Mouse (Mus musculus): Measurements from ENCODE around the gene Mtfr1l. TPM values are rescaled to one million over a fixed set of nuclear protein-coding genes. Genes with fewer than 3 reads are reported as not detected.
A peak's percentile ranks its signal among the peaks of the same experiment; 100 is the strongest.

Mtfr1l gene
- polyA plus RNA-seq, 1 experiment from 2014 or later: 126 TPM

DNA sequence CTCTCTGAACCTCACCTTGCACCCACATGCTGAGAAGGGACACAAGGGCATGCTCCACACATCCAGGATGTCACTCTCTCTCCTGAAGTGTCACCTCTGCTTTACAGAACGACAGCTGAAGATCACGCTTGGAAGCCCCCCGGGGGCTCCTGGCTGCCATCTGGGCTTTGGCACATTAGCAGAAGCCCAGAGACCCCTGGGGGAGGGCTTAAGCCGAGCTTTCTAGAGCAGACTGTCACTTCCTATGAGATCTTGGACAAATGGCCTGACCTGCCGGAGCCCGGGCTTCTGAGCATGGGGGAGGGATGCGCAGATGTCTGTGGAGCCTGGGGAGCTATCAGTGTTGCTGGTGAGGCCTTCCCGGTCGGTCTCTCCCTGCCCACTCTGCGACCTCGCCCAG is 40.3 kb upstream of the Mtfr1l start:
- H3K9me3 ChIP-seq (ENCODE audit: control insufficient read depth, low read length): no peaks in the 10 kb centered on the region
- no peak overlapping the region for H3K27ac ChIP-seq (replicated peaks; ENCODE audit: low read depth, low read length)
- no peak overlapping the region for H3K4me2 ChIP-seq (ENCODE audit: low read depth, low read length)
- 0 out of 2 replicates have a peak, but pooled peaks cover 5% of the 10 kb centered on the region for H3K36me3 ChIP-seq (ENCODE audit: control insufficient read depth, insufficient read depth, low read length)
- no peaks in the 10 kb centered on the region for H3K27me3 ChIP-seq (replicated peaks; ENCODE audit: control insufficient read depth, insufficient read depth, low read length)
- H3K4me1 ChIP-seq (ENCODE audit: control insufficient read depth, insufficient read depth, low read length): peaks cover 18% of the 10 kb centered on the region
- DNase-seq (ENCODE audit: low spot score): peak; percentile 58
- ATAC-seq (ENCODE audit: low read depth): no peak
- 59% methylated on average over 11 of the region's 11 CpGs for WGBS
- H3K4me3 ChIP-seq (ENCODE audit: low read depth, low read length): no peak overlapping the region
- no peak overlapping the region for H3K9ac ChIP-seq (ENCODE audit: low read depth, low read length)

- no peaks in the 10 kb centered on the region for H3K9me3 ChIP-seq (ENCODE audit: control insufficient read depth, low read length)
- H3K4me1 ChIP-seq (ENCODE audit: control insufficient read depth, insufficient read depth, low read length): no peaks in the 10 kb centered on the region
- H3K27me3 ChIP-seq (replicated peaks; ENCODE audit: control insufficient read depth, insufficient read depth, low read length): no peaks in the 10 kb centered on the region
- WGBS: 79% methylated on average over 24 of the region's 24 CpGs
- H3K27ac ChIP-seq (replicated peaks; ENCODE audit: low read depth, low read length): no peak overlapping the region
- H3K4me2 ChIP-seq (ENCODE audit: low read depth, low read length): no peak overlapping the region
- no peak overlapping the region for H3K9ac ChIP-seq (ENCODE audit: low read depth, low read length)
- ATAC-seq (ENCODE audit: low read depth) (no peak), DNase-seq (ENCODE audit: low spot score) (no peak)
- no peak overlapping the region for H3K4me3 ChIP-seq (ENCODE audit: low read depth, low read length)
- 0 out of 2 replicates have a peak, but pooled peaks cover 5% of the 10 kb centered on the region for H3K36me3 ChIP-seq (ENCODE audit: control insufficient read depth, insufficient read depth, low read length)
Measured at GRCm38 (mm10) chr4:134572449-134573300, 37.5 kb upstream of the Mtfr1l start.

DNA sequence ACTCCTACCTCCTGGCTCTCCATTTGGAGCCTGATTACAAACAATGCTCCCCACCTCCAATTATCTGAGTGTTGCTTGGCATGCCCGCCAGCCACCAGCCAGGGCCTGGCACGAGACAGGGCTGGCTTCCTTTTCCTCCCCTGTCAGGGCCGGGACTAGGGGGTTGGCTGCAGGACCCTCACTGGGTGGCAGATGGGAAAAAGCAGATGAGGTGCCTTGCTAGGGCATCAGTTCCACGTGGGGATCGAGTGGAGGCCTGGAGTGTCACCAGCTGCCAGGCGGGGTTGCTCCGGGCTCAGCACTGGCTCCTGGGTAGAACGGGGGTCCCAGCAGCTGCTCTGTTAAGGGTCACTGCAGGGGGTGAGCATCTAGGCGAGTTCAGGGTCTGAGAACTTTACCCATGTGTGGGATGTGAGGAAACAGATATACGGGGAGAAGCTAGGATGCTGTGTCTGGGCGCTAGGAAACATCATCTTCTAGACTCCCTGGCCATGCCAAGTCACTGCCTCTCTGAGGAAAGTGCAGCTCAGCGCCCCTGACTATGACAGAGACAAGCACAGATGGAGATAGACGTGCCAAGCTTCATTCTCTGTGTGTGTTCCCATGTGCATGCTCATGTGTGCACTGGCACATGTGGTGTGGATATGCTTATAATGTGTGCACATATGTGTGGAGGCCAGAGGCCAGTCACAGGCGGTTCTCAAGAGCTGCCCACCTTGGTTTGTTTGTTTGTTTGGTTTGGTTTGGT is 35.7 kb upstream of the Mtfr1l start:
- H3K27ac ChIP-seq (replicated peaks; ENCODE audit: low read depth, low read length): no peak overlapping the region
- ATAC-seq (ENCODE audit: low read depth): no peak
- no peaks in the 10 kb centered on the region for H3K4me1 ChIP-seq (ENCODE audit: control insufficient read depth, insufficient read depth, low read length)
- H3K4me2 ChIP-seq (ENCODE audit: low read depth, low read length): no peak overlapping the region
- no peaks in the 10 kb centered on the region; the same call in 1 of the 2 replicates for H3K9me3 ChIP-seq (ENCODE audit: control insufficient read depth, low read length)
- no peaks in the 10 kb centered on the region for H3K27me3 ChIP-seq (replicated peaks; ENCODE audit: control insufficient read depth, insufficient read depth, low read length)
- 0 out of 2 replicates have a peak, but pooled peaks cover 5% of the 10 kb centered on the region for H3K36me3 ChIP-seq (ENCODE audit: control insufficient read depth, insufficient read depth, low read length)
- H3K4me3 ChIP-seq (ENCODE audit: low read depth, low read length): no peak overlapping the region
- H3K9ac ChIP-seq (ENCODE audit: low read depth, low read length): no peak overlapping the region
- WGBS: 70% methylated on average over 14 of the region's 14 CpGs
- DNase-seq (ENCODE audit: low spot score): no peak

DNA sequence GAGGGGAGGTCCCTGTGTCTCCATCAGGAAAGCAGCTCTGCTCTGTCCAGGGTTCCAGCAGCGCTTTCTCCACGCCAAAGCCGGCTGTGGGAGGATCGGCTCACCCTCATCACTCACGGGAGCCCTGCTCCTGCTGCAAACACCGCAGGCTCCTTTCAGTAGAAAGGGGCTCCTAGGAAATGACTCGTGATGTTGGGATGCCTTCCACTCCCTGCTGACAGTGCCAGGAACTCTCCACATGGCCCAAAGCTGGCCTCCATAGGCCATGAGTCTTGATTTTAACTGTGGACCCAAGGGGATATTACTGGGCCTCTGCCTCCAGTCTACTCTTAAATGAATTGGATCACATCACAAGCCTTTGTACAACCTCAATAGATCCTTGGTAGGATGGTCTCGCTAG is 34.6 kb upstream of the Mtfr1l start:
- Histone ChIP-seq H3K9me3 (ENCODE audit: control insufficient read depth, low read length) (no peaks in the 10 kb centered on the region; the same call in 1 of the 2 replicates), H3K9ac (ENCODE audit: low read depth, low read length) (no peak overlapping the region), H3K27me3 (replicated peaks; ENCODE audit: control insufficient read depth, insufficient read depth, low read length) (no peaks in the 10 kb centered on the region), H3K36me3 (ENCODE audit: control insufficient read depth, insufficient read depth, low read length) (0 out of 2 replicates have a peak, but pooled peaks cover 14% of the 10 kb centered on the region), H3K4me1 (ENCODE audit: control insufficient read depth, insufficient read depth, low read length) (no peaks in the 10 kb centered on the region), H3K4me3 (ENCODE audit: low read depth, low read length) (no peak overlapping the region), H3K27ac (replicated peaks; ENCODE audit: low read depth, low read length) (no peak overlapping the region), H3K4me2 (ENCODE audit: low read depth, low read length) (no peak overlapping the region)
- WGBS: 75% methylated on average over 8 of the region's 8 CpGs
- ATAC-seq (ENCODE audit: low read depth): no peak
- no peak for DNase-seq (ENCODE audit: low spot score)

- H3K4me2 ChIP-seq (ENCODE audit: low read depth, low read length): no peak overlapping the region
- no peaks in the 10 kb centered on the region for H3K27me3 ChIP-seq (replicated peaks; ENCODE audit: control insufficient read depth, insufficient read depth, low read length)
- no peak for DNase-seq (ENCODE audit: low spot score)
- 0 out of 2 replicates have a peak, but pooled peaks cover 10% of the 10 kb centered on the region for H3K36me3 ChIP-seq (ENCODE audit: control insufficient read depth, insufficient read depth, low read length)
- no peaks in the 10 kb centered on the region; the same call in 1 of the 2 replicates for H3K9me3 ChIP-seq (ENCODE audit: control insufficient read depth, low read length)
- no peak overlapping the region for H3K9ac ChIP-seq (ENCODE audit: low read depth, low read length)
- no peaks in the 10 kb centered on the region for H3K4me1 ChIP-seq (ENCODE audit: control insufficient read depth, insufficient read depth, low read length)
- no peak for ATAC-seq (ENCODE audit: low read depth)
- WGBS: 84% methylated on average over 6 of the region's 6 CpGs
- H3K27ac ChIP-seq (replicated peaks; ENCODE audit: low read depth, low read length): no peak overlapping the region
- H3K4me3 ChIP-seq (ENCODE audit: low read depth, low read length): no peak overlapping the region
Measured at GRCm38 (mm10) chr4:134569205-134569604, 34.0 kb upstream of the Mtfr1l start.

DNA sequence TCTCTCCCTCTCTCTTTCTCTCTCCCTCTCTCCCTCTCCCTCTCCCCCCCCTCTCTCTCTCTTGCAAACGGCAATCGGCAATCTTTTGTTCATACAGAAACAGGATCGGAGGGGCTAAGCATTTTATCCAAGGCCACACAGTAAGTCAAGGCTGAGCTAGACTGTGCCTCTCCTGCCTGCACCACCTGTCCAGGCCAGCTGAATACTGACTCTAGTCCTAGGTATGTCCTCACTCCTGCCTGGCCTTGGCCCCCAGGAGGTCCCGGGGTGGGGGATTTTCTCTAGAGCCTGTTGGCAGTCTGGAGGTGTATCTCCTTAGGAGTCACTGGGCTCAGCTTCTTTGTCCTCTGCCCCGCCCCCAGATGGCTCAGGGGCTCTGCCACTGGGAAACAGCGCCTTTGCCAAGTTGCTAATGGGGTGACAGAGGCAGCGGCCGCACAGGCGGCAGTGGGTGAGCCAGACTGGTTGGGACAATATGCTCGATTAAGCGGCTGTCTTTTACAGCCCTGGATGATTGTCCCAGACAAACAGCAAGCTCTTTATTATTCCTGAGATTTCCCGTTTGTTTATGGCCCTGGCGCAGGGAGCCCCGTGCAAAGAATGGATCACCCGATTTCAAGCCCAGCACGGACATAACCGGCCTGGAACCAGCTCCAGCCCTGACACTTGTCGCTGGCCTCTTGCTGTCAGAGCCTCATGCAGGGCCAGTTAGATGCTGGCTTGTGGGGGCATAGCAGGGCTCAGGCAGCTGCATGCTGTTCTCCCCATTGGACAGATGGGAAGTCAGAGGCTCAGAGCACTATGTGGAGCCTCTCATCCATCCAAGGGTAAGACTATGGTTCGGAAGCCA is 32.4 kb upstream of the Mtfr1l start:
- no peak overlapping the region for H3K27ac ChIP-seq (replicated peaks; ENCODE audit: low read depth, low read length)
- ATAC-seq (ENCODE audit: low read depth): peak; percentile 41; the same call in 1 of the 2 replicates
- H3K9ac ChIP-seq (ENCODE audit: low read depth, low read length): no peak overlapping the region
- no peaks in the 10 kb centered on the region for H3K4me1 ChIP-seq (ENCODE audit: control insufficient read depth, insufficient read depth, low read length)
- no peaks in the 10 kb centered on the region for H3K27me3 ChIP-seq (replicated peaks; ENCODE audit: control insufficient read depth, insufficient read depth, low read length)
- H3K36me3 ChIP-seq (ENCODE audit: control insufficient read depth, insufficient read depth, low read length): 0 out of 2 replicates have a peak, but pooled peaks cover 9% of the 10 kb centered on the region
- WGBS: 53% methylated on average over 19 of the region's 19 CpGs
- no peaks in the 10 kb centered on the region; the same call in 1 of the 2 replicates for H3K9me3 ChIP-seq (ENCODE audit: control insufficient read depth, low read length)
- H3K4me2 ChIP-seq (ENCODE audit: low read depth, low read length): no peak overlapping the region
- DNase-seq (ENCODE audit: low spot score): no peak
- no peak overlapping the region for H3K4me3 ChIP-seq (ENCODE audit: low read depth, low read length)

DNA sequence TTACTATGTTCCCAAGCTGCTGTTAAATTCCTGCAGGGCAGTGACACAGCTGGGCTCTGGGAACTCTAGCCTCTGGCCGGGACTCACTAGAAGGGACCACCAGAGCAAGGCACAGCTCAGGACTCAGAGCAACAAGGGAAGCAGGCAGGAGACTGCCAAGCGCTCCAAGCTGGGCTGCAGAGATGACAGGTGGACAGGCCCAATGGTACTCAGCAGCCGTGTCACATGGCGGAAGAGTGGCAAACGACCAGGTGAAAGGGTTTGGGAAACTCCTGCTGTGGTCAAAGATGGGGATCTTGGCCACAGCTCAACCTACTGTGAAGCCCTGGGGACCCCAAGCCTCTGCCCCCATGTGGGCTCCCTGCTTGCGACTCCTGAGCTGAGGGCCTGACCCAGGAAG is 28.9 kb upstream of the Mtfr1l start:
- Histone ChIP-seq H3K36me3 (ENCODE audit: control insufficient read depth, insufficient read depth, low read length) (0 out of 2 replicates have a peak, but pooled peaks cover 9% of the 10 kb centered on the region), H3K4me3 (ENCODE audit: low read depth, low read length) (no peak overlapping the region), H3K27ac (replicated peaks; ENCODE audit: low read depth, low read length) (no peak overlapping the region), H3K4me1 (ENCODE audit: control insufficient read depth, insufficient read depth, low read length) (no peaks in the 10 kb centered on the region), H3K27me3 (replicated peaks; ENCODE audit: control insufficient read depth, insufficient read depth, low read length) (no peaks in the 10 kb centered on the region), H3K4me2 (ENCODE audit: low read depth, low read length) (no peak overlapping the region), H3K9ac (ENCODE audit: low read depth, low read length) (no peak overlapping the region), H3K9me3 (ENCODE audit: control insufficient read depth, low read length) (no peaks in the 10 kb centered on the region; the same call in 1 of the 2 replicates)
- ATAC-seq (ENCODE audit: low read depth) (no peak), DNase-seq (ENCODE audit: low spot score) (no peak)
- WGBS: 73% methylated on average over 5 of the region's 6 CpGs

GRCm38 (mm10) chr4:134563624-134564023 is 28.4 kb upstream of the Mtfr1l start:
- Histone ChIP-seq H3K27ac (replicated peaks; ENCODE audit: low read depth, low read length) (no peak overlapping the region), H3K9me3 (ENCODE audit: control insufficient read depth, low read length) (no peaks in the 10 kb centered on the region; the same call in 1 of the 2 replicates), H3K4me2 (ENCODE audit: low read depth, low read length) (no peak overlapping the region), H3K4me1 (ENCODE audit: control insufficient read depth, insufficient read depth, low read length) (no peaks in the 10 kb centered on the region; the same call in 1 of the 2 replicates), H3K36me3 (ENCODE audit: control insufficient read depth, insufficient read depth, low read length) (0 out of 2 replicates have a peak, but pooled peaks cover 9% of the 10 kb centered on the region), H3K4me3 (ENCODE audit: low read depth, low read length) (no peak overlapping the region), H3K9ac (ENCODE audit: low read depth, low read length) (no peak overlapping the region), H3K27me3 (replicated peaks; ENCODE audit: control insufficient read depth, insufficient read depth, low read length) (no peaks in the 10 kb centered on the region)
- no peak for DNase-seq (ENCODE audit: low spot score)
- ATAC-seq (ENCODE audit: low read depth): no peak
- 86% methylated on average over 16 of the region's 16 CpGs for WGBS
